Mouse (Mus musculus) heart, embryonic 11.5 days (tissue): Measurements from ENCODE around the gene Prkaca. TPM values are rescaled to one million over a fixed set of nuclear protein-coding genes. Genes with fewer than 3 reads are reported as not detected.
A peak's percentile ranks its signal among the peaks of the same experiment; 100 is the strongest.

Source experiments
- ATAC-seq: fragments of 200-750 bp; cut with Nextera tagmentation; replicated peaks from 2 replicates; pipeline ENCODE4 v1.8.0; 2017; ENCODE audit warnings: moderate library complexity; ENCODE audit not compliant: insufficient number of reproducible peaks, low FRiP score, low TSS enrichment
- H3K27ac ChIP-seq: fragments of 300-500 bp; sonication (generic); 2 replicates; pipeline ENCODE4 v1.5.1; 2014; ENCODE audit warnings: mild to moderate bottlenecking, low read depth, low read length
- H3K27me3 ChIP-seq: fragments of 300-500 bp; sonication (generic); 2 replicates; pipeline ENCODE4 v1.6.1; 2014; ENCODE audit warnings: mild to moderate bottlenecking, low read length, mixed read lengths; ENCODE audit not compliant: control insufficient read depth, insufficient read depth
- H3K36me3 ChIP-seq: fragments of 300-500 bp; sonication (generic); 2 replicates; pipeline ENCODE4 v1.6.1; 2014; ENCODE audit warnings: mild to moderate bottlenecking, low read length, moderate library complexity, mixed read lengths; ENCODE audit not compliant: control insufficient read depth, insufficient read depth
- H3K4me1 ChIP-seq: fragments of 300-500 bp; sonication (generic); 2 replicates; pipeline ENCODE4 v1.6.1; 2014; ENCODE audit warnings: low read length; ENCODE audit not compliant: control insufficient read depth, insufficient read depth
- H3K4me2 ChIP-seq: fragments of 300-500 bp; sonication (generic); 2 replicates; pipeline ENCODE4 v1.6.1; 2014; ENCODE audit warnings: mild to moderate bottlenecking, moderate library complexity
- H3K4me3 ChIP-seq: fragments of 300-500 bp; sonication (generic); 2 replicates; pipeline ENCODE4 v1.5.1; 2014; ENCODE audit warnings: low read depth, low read length
- H3K9ac ChIP-seq: fragments of 300-500 bp; sonication (generic); 2 replicates; pipeline ENCODE4 v1.6.1; 2014; ENCODE audit warnings: mild to moderate bottlenecking, low read depth, low read length, moderate library complexity
- H3K9me3 ChIP-seq: fragments of 300-500 bp; sonication (generic); replicated peaks from 2 replicates; pipeline ENCODE4 v1.6.1; 2016; ENCODE audit warnings: low read length; ENCODE audit not compliant: control insufficient read depth
- WGBS: fragments of 180-500 bp; shearing (Covaris S2); extraction: QIAGEN DNeasy Blood & Tissue Kit; methylation state at CpG from one replicate; pipeline ENCODE4 v1.1.7; 2014; ENCODE audit not compliant: insufficient replicate concordance; 5-methylcytosine and 5-hydroxymethylcytosine counted together
- polyA plus RNA-seq: library from polyadenylated mRNA; unstranded; fragments of >200 nt; fragmentation: Nextera tagmentation; extraction: Ambion mirVana; gene quantifications from 2 replicates; pipeline ENCODE4 v1.2.1, GENCODE M21; 2014

Prkaca gene
- polyA plus RNA-seq, 1 experiment from 2014 or later, result 139 TPM

- Histone ChIP-seq H3K27ac (peak overlapping the region; percentile 69), H3K4me1 (peaks cover 28% of the 10 kb centered on the region), H3K36me3 (no peaks in the 10 kb centered on the region), H3K4me2 (peak overlapping the region; percentile 37), H3K27me3 (peaks cover 40% of the 10 kb centered on the region), H3K9me3 (no peaks in the 10 kb centered on the region), H3K9ac (no peak overlapping the region), H3K4me3 (no peak overlapping the region)
- 13% methylated on average over 1 of the region's 1 CpGs for WGBS
- no peak for ATAC-seq
Measured at GRCm38 (mm10) chr8:84023631-84024030, 50.8 kb downstream of the Prkaca start.

DNA sequence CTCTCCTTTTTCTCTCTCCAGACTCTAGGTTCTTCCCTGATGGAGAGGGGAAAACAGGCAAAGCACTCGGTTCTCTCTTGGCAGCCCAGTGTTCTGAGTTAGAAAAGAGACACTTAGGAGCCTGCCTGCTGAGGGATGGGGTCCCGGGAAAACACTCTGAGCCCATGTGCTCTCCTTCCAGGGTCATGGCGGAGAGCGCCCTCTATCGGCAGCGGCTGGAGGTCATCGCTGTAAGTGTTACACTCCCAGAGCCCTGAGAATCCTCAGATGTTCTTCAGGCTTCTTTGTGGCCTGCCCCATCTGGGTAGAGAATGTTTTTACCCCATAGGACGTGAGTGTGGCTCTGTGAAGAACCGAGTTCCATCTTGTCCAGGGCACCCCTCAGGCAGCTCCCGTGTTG is 51.4 kb downstream of the Prkaca start:
- H3K27me3 ChIP-seq, result peaks cover 45% of the 10 kb centered on the region
- WGBS, result 10% methylated on average over 10 of the region's 10 CpGs
- no peak overlapping the region for H3K4me2 ChIP-seq
- no peaks in the 10 kb centered on the region for H3K36me3 ChIP-seq
- no peak overlapping the region for H3K27ac ChIP-seq
- H3K9me3 ChIP-seq, result no peaks in the 10 kb centered on the region
- H3K9ac ChIP-seq, result no peak overlapping the region
- H3K4me3 ChIP-seq, result no peak overlapping the region
- ATAC-seq, result no peak
- H3K4me1 ChIP-seq, result peaks cover 28% of the 10 kb centered on the region

- peak overlapping the region; percentile 29; the same call in 1 of the 2 replicates for H3K9ac ChIP-seq
- H3K4me1 ChIP-seq, result peaks cover 28% of the 10 kb centered on the region
- no peak overlapping the region for H3K27ac ChIP-seq
- H3K27me3 ChIP-seq, result peaks cover 45% of the 10 kb centered on the region
- WGBS, result under 1% methylated on average over 41 of the region's 41 CpGs
- H3K36me3 ChIP-seq, result no peaks in the 10 kb centered on the region
- peak overlapping the region; percentile 89 for H3K4me2 ChIP-seq
- H3K4me3 ChIP-seq, result peak overlapping the region; percentile 48
- 0 out of 2 replicates have a peak, but pooled peaks have one; percentile 19 for ATAC-seq
- no peaks in the 10 kb centered on the region for H3K9me3 ChIP-seq
Measured at GRCm38 (mm10) chr8:84025863-84026262, 53.1 kb downstream of the Prkaca start.

DNA sequence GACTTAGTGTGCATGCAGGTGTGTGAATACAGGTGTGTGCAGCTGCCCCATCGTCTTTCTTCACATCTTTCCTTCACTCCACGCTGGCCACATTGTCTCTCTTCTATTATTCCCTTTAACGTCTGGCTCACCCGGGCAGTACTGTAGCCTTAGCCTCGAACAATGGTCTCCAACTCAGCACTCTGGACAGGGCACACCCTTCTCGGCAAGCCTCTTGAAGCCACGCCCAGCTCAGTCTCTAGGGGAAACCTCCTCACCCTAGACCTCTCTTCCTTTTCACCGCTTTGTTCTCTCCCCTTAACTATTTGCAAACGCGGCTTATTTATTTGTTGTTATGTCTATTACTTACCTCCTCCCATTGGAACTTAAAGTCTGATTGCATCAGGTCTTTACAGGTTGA is 54.7 kb downstream of the Prkaca start:
- ATAC-seq, result no peak
- 9% methylated on average over 10 of the region's 10 CpGs for WGBS

DNA sequence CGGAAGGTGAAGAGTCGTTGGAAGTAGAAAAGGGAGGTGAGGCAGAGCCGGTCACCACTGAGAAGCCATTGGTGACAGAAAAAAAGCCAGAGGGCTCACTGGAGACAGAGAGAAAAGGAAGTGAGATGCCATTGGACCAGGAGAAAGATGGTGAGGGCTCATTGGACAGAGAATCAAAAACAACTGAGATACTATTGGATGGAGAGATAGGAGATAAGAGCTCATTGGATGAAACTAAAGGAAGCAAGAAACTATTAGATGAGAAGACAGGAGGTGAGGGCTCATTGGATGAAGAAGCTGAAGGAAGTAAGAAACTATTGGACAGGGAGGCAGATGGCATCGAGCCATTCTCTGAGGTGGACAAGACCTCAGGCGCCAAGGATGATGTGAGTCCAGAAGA is 56.5 kb downstream of the Prkaca start:
- no peak overlapping the region for H3K4me3 ChIP-seq
- H3K27ac ChIP-seq, result no peak overlapping the region
- H3K36me3 ChIP-seq, result no peaks in the 10 kb centered on the region
- H3K9ac ChIP-seq, result no peak overlapping the region
- WGBS, result 88% methylated on average over 5 of the region's 5 CpGs
- H3K27me3 ChIP-seq, result peaks cover 41% of the 10 kb centered on the region
- 0 out of 2 replicates have a peak, but pooled peaks cover 5% of the 10 kb centered on the region for H3K4me1 ChIP-seq
- ATAC-seq, result no peak
- no peak overlapping the region for H3K4me2 ChIP-seq
- no peaks in the 10 kb centered on the region for H3K9me3 ChIP-seq

More for the DNA sequence above, 54.7 kb downstream of the Prkaca start:
- Histone ChIP-seq H3K27ac (no peak overlapping the region), H3K27me3 (peaks cover 37% of the 10 kb centered on the region), H3K4me3 (no peak overlapping the region), H3K9me3 (no peaks in the 10 kb centered on the region), H3K4me2 (no peak overlapping the region), H3K9ac (no peak overlapping the region), H3K4me1 (peaks cover 22% of the 10 kb centered on the region), H3K36me3 (no peaks in the 10 kb centered on the region)

- H3K9ac ChIP-seq, result no peak overlapping the region
- no peak overlapping the region for H3K4me2 ChIP-seq
- no peaks in the 10 kb centered on the region for H3K36me3 ChIP-seq
- no peak overlapping the region for H3K27ac ChIP-seq
- no peaks in the 10 kb centered on the region for H3K9me3 ChIP-seq
- 72% methylated on average over 4 of the region's 4 CpGs for WGBS
- no peaks in the 10 kb centered on the region for H3K4me1 ChIP-seq
- peaks cover 16% of the 10 kb centered on the region for H3K27me3 ChIP-seq
- H3K4me3 ChIP-seq, result no peak overlapping the region
- ATAC-seq, result no peak
Measured at GRCm38 (mm10) chr8:84032777-84033176, 60.0 kb downstream of the Prkaca start.

DNA sequence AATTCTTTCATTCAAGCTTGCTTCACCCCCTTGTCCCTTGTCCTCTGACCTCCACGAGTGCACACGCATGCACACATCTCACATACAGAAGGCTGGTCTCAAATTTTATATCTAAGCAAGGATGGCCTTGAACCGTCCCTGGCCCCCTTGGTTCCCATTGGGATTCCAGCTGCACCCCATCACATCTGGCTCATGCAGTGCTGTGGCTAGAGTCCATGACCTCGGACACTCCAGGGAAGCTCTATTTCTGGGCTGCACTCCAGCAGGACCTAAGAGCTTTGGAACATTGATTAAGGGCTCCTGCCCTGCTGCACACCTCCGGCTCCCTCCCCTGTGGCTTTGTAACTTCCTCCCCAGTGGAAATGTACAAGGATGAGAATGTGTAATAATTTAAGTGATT is 65.2 kb downstream of the Prkaca start:
- no peak overlapping the region for H3K4me2 ChIP-seq
- peaks cover 5% of the 10 kb centered on the region; the same call in 1 of the 2 replicates for H3K4me1 ChIP-seq
- 52% methylated on average over 5 of the region's 5 CpGs for WGBS
- peaks cover 31% of the 10 kb centered on the region for H3K27me3 ChIP-seq
- H3K4me3 ChIP-seq, result no peak overlapping the region
- no peak overlapping the region for H3K27ac ChIP-seq
- no peaks in the 10 kb centered on the region for H3K9me3 ChIP-seq
- ATAC-seq, result no peak
- H3K9ac ChIP-seq, result no peak overlapping the region
- H3K36me3 ChIP-seq, result no peaks in the 10 kb centered on the region

DNA sequence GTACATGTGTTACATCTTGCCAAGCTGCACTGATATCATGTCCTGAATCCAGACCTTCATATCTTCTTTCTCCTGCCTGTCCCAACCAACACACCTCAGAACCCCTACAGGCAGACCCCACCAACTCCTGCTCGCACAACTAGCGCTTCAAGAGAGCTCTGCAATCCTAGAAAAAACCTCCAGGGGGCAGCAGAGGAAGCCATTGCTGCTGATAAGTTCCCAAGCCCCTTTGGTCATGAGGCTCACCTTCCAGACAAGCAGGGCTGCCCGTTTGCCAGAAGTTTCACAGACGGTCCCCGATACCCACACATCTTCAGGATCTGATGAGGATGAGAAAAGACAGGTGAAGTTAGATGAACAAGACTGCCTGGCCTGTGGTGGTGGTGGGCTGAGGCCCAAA is 66.3 kb downstream of the Prkaca start:
- Histone ChIP-seq H3K4me1 (peaks cover 5% of the 10 kb centered on the region; the same call in 1 of the 2 replicates), H3K4me3 (no peak overlapping the region), H3K27me3 (peaks cover 38% of the 10 kb centered on the region), H3K36me3 (no peaks in the 10 kb centered on the region), H3K27ac (no peak overlapping the region), H3K9ac (no peak overlapping the region), H3K9me3 (no peaks in the 10 kb centered on the region), H3K4me2 (no peak overlapping the region)
- 12% methylated on average over 5 of the region's 5 CpGs for WGBS
- no peak for ATAC-seq
